Mouse (Mus musculus) lung, adult 2 months (tissue): ENCODE results near the gene Ccdc77.

Experiments
- CTCF ChIP-seq: fragments of 200-500 bp; IDR thresholded peaks from 2 replicates; pipeline ENCODE4 v1.5.1; 2011; ENCODE audit warnings: mild to moderate bottlenecking, low read length, control low read depth; ENCODE audit not compliant: insufficient read depth
- POLR2A ChIP-seq: fragments of 200-500 bp; IDR thresholded peaks from 2 replicates; pipeline ENCODE4 v1.6.1; 2011; ENCODE audit warnings: low read depth, mild to moderate bottlenecking, control low read depth, low read length, borderline replicate concordance; ENCODE audit errors: extremely low read depth

DNA sequence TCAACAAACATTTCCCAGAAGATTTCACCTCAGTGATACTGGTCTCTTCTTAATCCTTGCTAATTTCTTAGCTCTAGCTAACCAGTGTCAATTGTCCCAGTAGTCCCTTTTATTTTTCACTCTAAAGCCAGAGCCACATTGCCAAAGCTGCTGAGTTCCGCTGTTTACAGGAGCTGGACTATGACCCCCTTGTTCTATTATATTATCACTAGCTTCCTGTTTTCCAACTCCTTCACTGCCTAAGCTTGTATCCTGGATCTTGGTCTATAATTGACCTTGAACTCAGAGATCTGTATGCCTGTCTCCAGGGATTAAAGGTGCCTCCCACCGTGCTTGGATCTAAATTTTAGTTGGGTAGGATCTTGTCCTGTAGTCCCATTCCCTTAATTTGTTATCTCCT lies 12.6 kb upstream of the Ccdc77 start:
- TF ChIP-seq CTCF (no peak), POLR2A (no peak)
